9 mouse cellular contexts compared by ENCODE assay signal in the genomic region with DNA sequence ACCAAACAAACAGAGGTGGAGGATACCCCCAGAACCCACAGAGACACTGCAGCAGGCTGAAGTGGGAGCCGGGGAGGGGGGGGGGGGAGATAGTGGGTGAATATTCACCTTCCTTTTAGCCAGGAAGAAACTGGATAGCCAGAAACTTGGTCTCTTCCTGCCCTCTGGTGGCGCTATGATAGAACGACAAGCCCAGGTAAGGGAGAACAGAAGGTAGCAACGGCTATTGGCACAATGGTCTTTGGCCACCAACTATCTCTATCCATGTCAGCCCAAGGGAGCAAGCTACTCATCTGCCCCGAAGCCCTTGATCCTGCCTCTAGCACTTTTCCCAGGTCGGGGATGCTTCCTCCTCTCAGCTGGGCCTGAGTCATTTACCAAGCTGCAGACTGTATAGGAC. TPM values are rescaled to one million over a fixed set of nuclear protein-coding genes. Genes with fewer than 3 reads are reported as not detected.
A peak's percentile ranks its signal among the peaks of the same experiment; 100 is the strongest.
DNase-seq lines count a peak whose midpoint lies in the region; ATAC-seq and TF ChIP-seq lines count a peak whose summit lies in the region.
"Had no signal": no experiment of that assay in that cellular context is flagged by ENCODE, and none has a peak within 500 bp of the region (broad histone marks: within the 10 kb centered on the region; RNA-seq: fewer than 3 reads in every experiment).

No protein-coding gene starts in this region.

- DNase-seq in CD4-positive, CD25-positive, alpha-beta regulatory T cell, adult 2 months (ENCODE audit: low read depth, low spot score): peak; percentile 66
- peak; percentile 32 for DNase-seq in midbrain, embryonic 10.5 days (ENCODE audit: low spot score)
- DNase-seq in cerebellum, adult 8-10 months: peak; percentile 41
- DNase-seq in induced T-regulatory cell, adult 2 months (ENCODE audit: low read depth): peak; percentile 73
- DNase-seq in lung, postnatal 0 days (ENCODE audit: low spot score): peak; percentile 48
- DNase-seq in thymus, adult 2 months: peak; percentile 43

- no peaks in the 10 kb centered on the region for H3K36me3 ChIP-seq in midbrain, embryonic 10.5 days
- H3K36me3 ChIP-seq in midbrain, embryonic 16.5 days (ENCODE audit: control insufficient read depth, insufficient read depth, low read length): no peaks in the 10 kb centered on the region
- H3K36me3 ChIP-seq in lung, postnatal 0 days (ENCODE audit: insufficient read depth, low read length): no peaks in the 10 kb centered on the region
- no peaks in the 10 kb centered on the region for H3K36me3 ChIP-seq in thymus, adult 2 months (ENCODE audit: control insufficient read depth, insufficient read depth, low read length)

- no peak for ATAC-seq in CD4-positive, CD25-positive, alpha-beta regulatory T cell, adult 4 months
- no peak for ATAC-seq in midbrain, embryonic 16.5 days
- ATAC-seq in lung, postnatal 0 days: no peak

- WGBS in midbrain, embryonic 10.5 days: 25% methylated on average over 6 of the region's 6 CpGs
- 33% methylated on average over 5 of the region's 6 CpGs for WGBS in midbrain, embryonic 16.5 days
- WGBS in lung, postnatal 0 days: 19% methylated on average over 6 of the region's 6 CpGs
- 36% methylated on average over 6 of the region's 6 CpGs for WGBS in thymus, adult 2 months

- H3K9ac ChIP-seq in midbrain, embryonic 16.5 days (ENCODE audit: low read depth, low read length): no peak overlapping the region
- no peak overlapping the region for H3K9ac ChIP-seq in lung, postnatal 0 days (replicated peaks; ENCODE audit: low read depth)

- H3K4me3 ChIP-seq in midbrain, embryonic 10.5 days: no peak overlapping the region
- H3K4me3 ChIP-seq in midbrain, embryonic 16.5 days (ENCODE audit: low read depth, low read length): no peak overlapping the region
- no peak overlapping the region for H3K4me3 ChIP-seq in lung, postnatal 0 days (ENCODE audit: low read depth, low read length)
- no peak overlapping the region for H3K4me3 ChIP-seq in thymus, adult 2 months (ENCODE audit: control insufficient read depth, insufficient read depth, low read length)

- H3K27me3 ChIP-seq in midbrain, embryonic 10.5 days (ENCODE audit: low read depth, poor library complexity, severe bottlenecking): no peaks in the 10 kb centered on the region
- no peaks in the 10 kb centered on the region for H3K27me3 ChIP-seq in midbrain, embryonic 16.5 days (ENCODE audit: control insufficient read depth, insufficient read depth, low read depth, low read length)
- no peaks in the 10 kb centered on the region for H3K27me3 ChIP-seq in lung, postnatal 0 days (replicated peaks; ENCODE audit: insufficient read depth, low read length)
- H3K27me3 ChIP-seq in thymus, adult 2 months (ENCODE audit: control insufficient read depth, insufficient read depth, low read length): no peaks in the 10 kb centered on the region

- no peaks in the 10 kb centered on the region for H3K4me1 ChIP-seq in midbrain, embryonic 10.5 days
- no peaks in the 10 kb centered on the region for H3K4me1 ChIP-seq in midbrain, embryonic 16.5 days (ENCODE audit: control insufficient read depth, insufficient read depth, low read length)
- H3K4me1 ChIP-seq in lung, postnatal 0 days (ENCODE audit: insufficient read depth, low read depth, low read length): no peaks in the 10 kb centered on the region
- no peaks in the 10 kb centered on the region for H3K4me1 ChIP-seq in thymus, adult 2 months (replicated peaks; ENCODE audit: control insufficient read depth, insufficient read depth, low read length)

- no peak for TF ChIP-seq EP300 in lung, postnatal 0 days (IDR thresholded peaks at IDR 0.05)

- no peaks in the 10 kb centered on the region for H3K9me3 ChIP-seq in midbrain, embryonic 10.5 days (replicated peaks)
- H3K9me3 ChIP-seq in midbrain, embryonic 16.5 days (replicated peaks; ENCODE audit: control insufficient read depth, low read length, poor library complexity, severe bottlenecking): no peaks in the 10 kb centered on the region
- H3K9me3 ChIP-seq in lung, postnatal 0 days (ENCODE audit: low read length): no peaks in the 10 kb centered on the region

- no peak for TF ChIP-seq POLR2A in thymus, adult 2 months (IDR thresholded peaks at IDR 0.05; ENCODE audit: control insufficient read depth, extremely low read depth, insufficient read depth, low read length, poor library complexity)

- TF ChIP-seq CTCF in lung, postnatal 0 days (IDR thresholded peaks at IDR 0.05): peak; percentile 78
- peak; percentile 35; the same call in 1 of the 2 replicates for TF ChIP-seq CTCF in thymus, adult 2 months (IDR thresholded peaks at IDR 0.05; ENCODE audit: borderline replicate concordance, control insufficient read depth, extremely low read depth, insufficient read depth, low read length, poor library complexity)

- no peak overlapping the region for H3K27ac ChIP-seq in midbrain, embryonic 10.5 days (replicated peaks)
- H3K27ac ChIP-seq in midbrain, embryonic 16.5 days (ENCODE audit: low read length): no peak overlapping the region
- H3K27ac ChIP-seq in lung, postnatal 0 days (ENCODE audit: low read length): no peak overlapping the region
- no peak overlapping the region for H3K27ac ChIP-seq in thymus, adult 2 months (ENCODE audit: control insufficient read depth, insufficient read depth, low read length)

- no peak overlapping the region for H3K4me2 ChIP-seq in midbrain, embryonic 16.5 days (ENCODE audit: low read length)
- H3K4me2 ChIP-seq in lung, postnatal 0 days (replicated peaks; ENCODE audit: low read depth, low read length): no peak overlapping the region

RNA-seq across cellular contexts. Expression of a gene that starts 16.0 kb away (rescaled TPM):
- not detected for polyA plus RNA-seq in CD4-positive, CD25-positive, alpha-beta regulatory T cell, adult 4 months (2017; shearing (Covaris generic))
- polyA plus RNA-seq in midbrain, embryonic 10.5 days (2016; fragmentation: Nextera tagmentation; extraction: Ambion mirVana): not detected in 2 replicates
- polyA plus RNA-seq in midbrain, embryonic 16.5 days (2015; fragmentation: Nextera tagmentation; extraction: Ambion mirVana): not detected in 2 replicates
- not detected in 2 replicates for polyA plus RNA-seq in lung, postnatal 0 days (2015; fragmentation: Nextera tagmentation; extraction: Ambion mirVana)
- 0.03 and 0.06 TPM in 2 replicates for polyA plus RNA-seq in thymus, adult 2 months (2012; rRNA removed)
- polyA plus RNA-seq: heart, embryonic 14.5 days had no signal

RNA-seq across cellular contexts. Expression of a gene that starts 42.1 kb away (rescaled TPM):
- 10 to 100 TPM; 15.1 to 22.6 TPM for polyA plus RNA-seq in CD4-positive, CD25-positive, alpha-beta regulatory T cell, adult 4 months (2017; shearing (Covaris generic))
- polyA plus RNA-seq in midbrain, embryonic 10.5 days (2016; fragmentation: Nextera tagmentation; extraction: Ambion mirVana): 11.8 TPM in 2 replicates
- polyA plus RNA-seq in midbrain, embryonic 16.5 days (2015; fragmentation: Nextera tagmentation; extraction: Ambion mirVana): 3.0 and 4.2 TPM in 2 replicates
- 15.6 TPM in 2 replicates for polyA plus RNA-seq in lung, postnatal 0 days (2015; fragmentation: Nextera tagmentation; extraction: Ambion mirVana)
- 43.5 and 54.4 TPM in 2 replicates for polyA plus RNA-seq in thymus, adult 2 months (2012; rRNA removed)
